Mouse (Mus musculus): ENCODE measurements at regions not wholly inside any gene's neighbourhood (a gene's known extent, or its start where the extent isn't known, plus 50 kb on each side); places are given as distances from the start of the nearest gene placed in this dataset.
A peak's percentile ranks its signal among the peaks of the same experiment; 100 is the strongest.

DNA sequence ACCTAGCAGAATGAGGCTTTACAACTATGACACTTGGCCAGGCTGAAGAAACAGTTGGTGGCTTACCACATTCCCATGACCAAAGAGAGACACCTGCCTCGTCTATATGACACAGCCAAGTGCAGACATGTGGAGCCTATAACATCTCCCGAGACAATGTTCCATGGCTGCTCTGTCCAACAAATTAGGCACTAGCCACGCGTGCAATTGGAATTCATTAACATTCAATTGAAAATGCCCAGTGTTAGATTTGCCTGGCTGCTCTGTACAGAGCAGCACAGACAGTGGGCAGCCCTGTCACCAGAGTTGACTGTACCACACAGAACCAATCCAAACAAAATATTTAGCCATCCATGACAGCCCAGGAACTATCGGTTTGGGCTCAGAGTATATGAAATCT lies 152.2 kb upstream of the Nckap5 start:
- no peaks in the 10 kb centered on the region for H3K9me3 ChIP-seq (replicated peaks)
- DNase-seq (ENCODE audit: low spot score): no peak
- no peak overlapping the region for H3K4me3 ChIP-seq
- no peak overlapping the region for H3K27ac ChIP-seq
- no peaks in the 10 kb centered on the region for H3K36me3 ChIP-seq
- H3K4me1 ChIP-seq: no peaks in the 10 kb centered on the region
- H3K27me3 ChIP-seq (ENCODE audit: low read depth, poor library complexity, severe bottlenecking): no peaks in the 10 kb centered on the region
- WGBS: 91% methylated on average over 5 of the region's 5 CpGs

DNA sequence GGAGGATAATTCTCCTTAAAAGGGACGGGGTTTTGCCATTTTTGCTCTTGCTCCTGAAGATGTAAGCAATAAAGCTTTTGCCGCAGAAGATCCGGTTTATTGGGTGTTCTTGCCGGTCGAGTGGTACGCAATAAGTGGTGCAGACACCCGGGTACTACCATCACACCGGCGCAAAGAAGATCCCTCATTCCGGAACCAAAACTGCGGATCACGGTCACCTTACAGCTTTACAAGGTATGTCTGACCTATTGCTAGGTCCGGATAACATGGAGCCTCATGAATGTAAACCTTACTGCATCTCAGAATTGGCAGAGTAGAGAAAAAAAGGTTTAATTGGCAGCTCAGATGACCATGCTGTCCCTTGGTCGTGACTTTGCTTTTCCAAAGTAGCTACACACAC lies 149.7 kb upstream of the Nckap5 start:
- DNase-seq (ENCODE audit: low spot score): no peak
- Histone ChIP-seq H3K36me3 (no peaks in the 10 kb centered on the region), H3K4me1 (no peaks in the 10 kb centered on the region), H3K9me3 (replicated peaks) (no peaks in the 10 kb centered on the region), H3K4me3 (no peak overlapping the region), H3K27ac (no peak overlapping the region), H3K27me3 (ENCODE audit: low read depth, poor library complexity, severe bottlenecking) (no peaks in the 10 kb centered on the region)
- 94% methylated on average over 14 of the region's 14 CpGs for WGBS

DNA sequence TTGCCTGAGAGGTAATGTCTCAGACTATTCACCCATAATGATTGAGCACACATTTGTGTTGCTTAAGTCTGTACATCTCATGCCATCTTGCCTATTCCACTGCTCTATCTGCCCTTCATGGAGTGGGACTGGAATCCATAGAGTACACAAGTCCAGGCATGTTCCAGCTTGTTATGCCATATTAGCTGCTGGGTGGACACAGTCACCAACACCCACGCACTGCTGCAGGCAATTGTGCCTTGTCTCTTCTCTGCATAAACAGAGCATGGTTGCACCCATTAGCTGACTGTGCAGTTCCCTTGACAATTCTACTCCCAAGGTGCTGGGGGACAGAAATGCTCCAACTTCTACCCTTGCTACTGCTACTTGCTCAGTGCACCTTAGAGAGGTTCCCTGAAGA lies 143.3 kb upstream of the Nckap5 start:
- H3K9me3 ChIP-seq (replicated peaks): no peaks in the 10 kb centered on the region
- H3K36me3 ChIP-seq: no peaks in the 10 kb centered on the region
- no peak overlapping the region for H3K27ac ChIP-seq
- 85% methylated on average over 1 of the region's 1 CpGs for WGBS
- H3K4me3 ChIP-seq: no peak overlapping the region
- no peak for DNase-seq (ENCODE audit: low spot score)
- H3K4me1 ChIP-seq: no peaks in the 10 kb centered on the region
- H3K27me3 ChIP-seq (ENCODE audit: low read depth, poor library complexity, severe bottlenecking): no peaks in the 10 kb centered on the region

DNA sequence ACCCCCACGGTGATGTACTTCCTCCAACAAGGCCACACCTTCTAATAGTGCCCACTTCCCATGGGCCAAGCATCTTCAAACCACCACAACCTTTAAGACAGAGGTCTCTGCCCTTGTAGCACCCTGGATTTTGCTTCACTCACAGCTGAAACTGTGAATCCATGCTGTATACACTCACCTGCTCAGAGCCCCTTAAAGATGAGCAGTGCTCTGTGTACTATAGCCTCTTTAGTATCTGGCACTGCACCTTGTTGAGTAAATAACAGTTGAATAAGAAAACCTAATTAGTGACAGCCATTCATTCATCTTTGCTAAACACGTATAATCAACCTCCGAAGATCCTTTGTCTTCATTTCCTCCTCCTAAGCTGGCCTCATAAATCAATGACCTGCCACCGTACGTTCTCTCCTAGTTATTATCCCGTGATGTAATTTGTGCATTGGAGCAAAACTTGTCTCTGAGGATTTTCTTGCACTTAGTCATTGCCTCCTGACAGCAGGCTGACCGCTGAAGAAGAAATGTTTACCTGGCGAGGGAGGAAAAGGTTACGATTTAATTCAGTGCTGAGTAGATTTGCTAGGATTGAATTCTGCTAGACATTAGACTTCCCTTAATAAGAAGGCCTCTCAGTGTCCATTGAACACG lies 141.3 kb upstream of the Nckap5 start:
- Histone ChIP-seq H3K4me1 (no peaks in the 10 kb centered on the region), H3K9me3 (replicated peaks) (no peaks in the 10 kb centered on the region), H3K36me3 (no peaks in the 10 kb centered on the region), H3K27ac (no peak overlapping the region), H3K4me3 (no peak overlapping the region), H3K27me3 (ENCODE audit: low read depth, poor library complexity, severe bottlenecking) (no peaks in the 10 kb centered on the region)
- WGBS: 79% methylated on average over 10 of the region's 10 CpGs
- DNase-seq (ENCODE audit: low spot score): no peak

DNA sequence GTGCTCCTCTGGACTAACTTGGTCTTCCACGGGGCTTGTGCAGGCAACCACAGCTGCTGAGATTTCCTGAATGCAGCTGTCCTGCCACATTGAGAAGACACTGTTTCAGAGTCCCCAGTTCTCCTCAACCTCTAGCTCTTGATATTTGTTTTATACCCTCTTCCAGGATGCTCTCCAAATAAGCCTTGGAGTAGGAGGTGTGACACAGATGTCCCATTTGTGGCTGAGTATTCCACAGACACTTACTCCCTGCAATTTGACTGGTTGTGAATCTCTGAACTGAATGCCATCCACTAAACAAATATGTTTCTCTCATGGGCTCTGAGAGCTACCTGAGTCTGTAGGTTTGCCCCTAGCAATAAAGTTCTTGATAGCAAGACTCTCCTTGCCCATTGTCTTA lies 140.5 kb upstream of the Nckap5 start:
- no peak for DNase-seq (ENCODE audit: low spot score)
- Histone ChIP-seq H3K4me3 (no peak overlapping the region), H3K9me3 (replicated peaks) (no peaks in the 10 kb centered on the region), H3K4me1 (no peaks in the 10 kb centered on the region), H3K27ac (no peak overlapping the region), H3K27me3 (ENCODE audit: low read depth, poor library complexity, severe bottlenecking) (no peaks in the 10 kb centered on the region), H3K36me3 (no peaks in the 10 kb centered on the region)
- 90% methylated on average over 1 of the region's 1 CpGs for WGBS

DNA sequence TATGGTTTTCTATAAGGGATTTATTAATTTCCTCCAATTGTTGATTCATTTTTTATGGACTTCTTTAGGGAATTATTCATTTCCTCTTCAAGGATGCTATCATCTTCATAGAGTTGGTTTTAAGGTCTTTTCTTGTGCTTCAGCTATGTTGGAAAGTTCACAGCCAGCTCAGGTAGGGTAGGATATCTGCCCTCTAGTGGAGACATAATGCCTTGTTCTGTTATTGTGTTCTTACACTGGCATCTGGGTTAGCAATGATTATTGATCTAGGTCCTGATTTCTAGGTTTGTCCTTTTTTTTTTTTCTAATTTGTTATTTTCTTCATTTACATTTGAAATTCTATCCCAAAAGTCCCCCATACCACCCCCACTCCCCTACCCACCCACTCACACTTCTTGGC lies 135.8 kb upstream of the Nckap5 start:
- Histone ChIP-seq H3K27me3 (ENCODE audit: low read depth, poor library complexity, severe bottlenecking) (no peaks in the 10 kb centered on the region), H3K4me3 (no peak overlapping the region), H3K36me3 (no peaks in the 10 kb centered on the region), H3K4me1 (no peaks in the 10 kb centered on the region), H3K9me3 (replicated peaks) (no peaks in the 10 kb centered on the region), H3K27ac (no peak overlapping the region)
- DNase-seq (ENCODE audit: low spot score): no peak

DNA sequence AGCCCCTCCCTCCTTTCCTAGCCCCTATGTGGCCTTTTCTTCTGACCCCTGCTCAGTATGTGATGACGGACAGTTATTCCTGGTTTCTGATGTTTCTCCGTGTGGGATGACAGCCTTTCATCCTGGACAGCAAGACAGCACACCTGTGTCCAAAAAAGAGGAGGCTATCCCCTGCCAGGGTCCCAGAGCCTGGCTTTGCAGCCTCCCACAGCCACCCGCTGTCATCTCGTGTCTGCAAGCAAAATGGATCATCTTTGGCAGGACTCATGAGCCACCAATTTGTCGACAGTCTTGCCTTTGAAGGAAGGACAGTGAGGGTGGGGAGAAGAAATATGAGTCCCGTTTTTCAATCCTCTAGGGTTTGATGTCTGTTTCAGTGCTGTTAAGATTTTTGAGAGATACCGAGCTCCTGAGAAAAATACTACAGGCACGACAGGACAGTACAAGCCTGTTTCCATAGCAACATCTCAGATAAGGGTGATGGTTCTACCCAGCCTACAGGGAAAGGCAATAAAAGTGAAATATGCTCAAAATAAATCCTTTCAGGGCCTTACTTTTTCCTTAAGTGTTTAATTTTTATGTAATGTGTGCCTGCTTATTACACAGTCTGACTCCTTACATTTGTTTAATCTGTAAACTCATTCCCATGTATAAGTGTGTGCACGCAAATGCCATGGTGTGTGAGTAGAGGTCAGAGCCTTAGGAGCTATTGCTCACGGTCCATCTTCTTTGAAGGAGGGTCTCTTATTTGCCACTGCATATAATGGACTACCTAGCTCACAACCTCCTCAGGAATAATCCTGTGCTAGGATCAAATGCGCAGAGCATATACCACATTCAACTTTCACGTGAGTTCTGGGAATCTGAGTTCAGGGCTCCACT lies 125.5 kb upstream of the Nckap5 start:
- WGBS: 72% methylated on average over 12 of the region's 12 CpGs
- no peak overlapping the region for H3K4me3 ChIP-seq
- H3K36me3 ChIP-seq: no peaks in the 10 kb centered on the region
- no peak overlapping the region for H3K27ac ChIP-seq
- H3K4me1 ChIP-seq: no peaks in the 10 kb centered on the region
- H3K9me3 ChIP-seq (replicated peaks): no peaks in the 10 kb centered on the region
- no peak for DNase-seq (ENCODE audit: low spot score)
- no peaks in the 10 kb centered on the region for H3K27me3 ChIP-seq (ENCODE audit: low read depth, poor library complexity, severe bottlenecking)

DNA sequence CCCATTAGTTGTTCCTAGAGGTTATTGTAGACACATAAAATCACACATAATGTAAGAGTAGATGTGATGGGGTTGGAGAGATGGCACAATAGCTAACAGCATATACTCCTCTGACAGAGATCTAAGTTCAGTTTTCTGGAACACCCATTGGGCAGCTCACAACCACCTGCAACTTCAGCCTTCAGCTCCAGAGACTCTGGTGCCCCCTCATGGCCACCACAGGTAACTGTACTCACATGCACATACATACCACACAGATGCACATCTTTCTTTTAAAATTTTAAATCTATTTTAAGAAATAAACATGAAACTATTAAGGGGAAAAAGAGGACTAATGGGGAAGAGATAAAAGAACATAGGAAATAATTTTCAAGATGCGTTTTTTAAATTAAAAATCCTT lies 117.3 kb upstream of the Nckap5 start:
- no peaks in the 10 kb centered on the region for H3K36me3 ChIP-seq
- no peaks in the 10 kb centered on the region for H3K27me3 ChIP-seq (ENCODE audit: low read depth, poor library complexity, severe bottlenecking)
- DNase-seq (ENCODE audit: low spot score): no peak
- H3K27ac ChIP-seq: no peak overlapping the region
- H3K9me3 ChIP-seq (replicated peaks): no peaks in the 10 kb centered on the region
- H3K4me3 ChIP-seq: no peak overlapping the region
- H3K4me1 ChIP-seq: no peaks in the 10 kb centered on the region
- WGBS: 91% methylated on average over 1 of the region's 1 CpGs

DNA sequence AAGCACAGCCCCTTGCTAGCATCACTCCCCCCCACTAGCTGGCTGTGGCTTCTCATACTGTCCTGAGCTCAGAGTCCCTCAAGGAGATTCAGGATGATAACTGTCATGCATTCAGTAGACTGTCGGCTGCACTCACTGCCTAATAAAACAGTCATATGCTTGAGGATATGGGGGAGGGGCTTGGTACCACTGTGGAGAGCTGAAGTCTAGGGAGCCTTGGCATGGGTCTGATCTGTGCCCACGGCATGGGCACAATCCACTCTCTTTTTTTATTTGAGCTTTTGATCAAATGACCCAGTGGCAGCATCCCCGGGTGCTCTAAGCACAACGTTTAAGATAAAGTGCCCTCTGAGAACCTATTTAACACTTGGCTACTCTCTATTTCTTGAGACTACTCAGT lies 102.1 kb upstream of the Nckap5 start:
- H3K27ac ChIP-seq: no peak overlapping the region
- WGBS: 67% methylated on average over 4 of the region's 4 CpGs
- peaks cover 24% of the 10 kb centered on the region for H3K4me1 ChIP-seq
- no peaks in the 10 kb centered on the region for H3K9me3 ChIP-seq (replicated peaks)
- H3K27me3 ChIP-seq (ENCODE audit: low read depth, poor library complexity, severe bottlenecking): no peaks in the 10 kb centered on the region
- no peaks in the 10 kb centered on the region for H3K36me3 ChIP-seq
- no peak overlapping the region for H3K4me3 ChIP-seq
- DNase-seq (ENCODE audit: low spot score): peak; percentile 27

DNA sequence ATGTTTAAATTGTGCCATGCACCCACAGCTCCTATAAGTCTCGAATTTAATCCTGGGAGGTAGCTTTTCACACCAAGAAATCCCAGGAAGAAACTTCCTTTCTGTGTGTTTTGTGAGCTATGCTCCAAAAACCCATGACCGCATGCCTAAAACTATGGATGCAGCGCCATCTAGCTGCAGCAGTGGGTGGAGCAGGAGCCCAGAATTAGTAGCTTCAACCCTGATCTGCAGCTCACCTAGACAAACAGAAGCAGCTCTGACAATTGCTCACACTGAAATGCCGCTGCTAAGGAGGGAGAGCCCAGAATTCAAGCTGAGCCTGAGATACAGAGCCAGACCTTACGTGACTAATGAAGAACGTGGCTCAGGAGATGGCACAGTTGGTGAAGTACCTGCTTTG lies 101.2 kb upstream of the Nckap5 start:
- WGBS: 5% methylated on average over 6 of the region's 6 CpGs

DNA sequence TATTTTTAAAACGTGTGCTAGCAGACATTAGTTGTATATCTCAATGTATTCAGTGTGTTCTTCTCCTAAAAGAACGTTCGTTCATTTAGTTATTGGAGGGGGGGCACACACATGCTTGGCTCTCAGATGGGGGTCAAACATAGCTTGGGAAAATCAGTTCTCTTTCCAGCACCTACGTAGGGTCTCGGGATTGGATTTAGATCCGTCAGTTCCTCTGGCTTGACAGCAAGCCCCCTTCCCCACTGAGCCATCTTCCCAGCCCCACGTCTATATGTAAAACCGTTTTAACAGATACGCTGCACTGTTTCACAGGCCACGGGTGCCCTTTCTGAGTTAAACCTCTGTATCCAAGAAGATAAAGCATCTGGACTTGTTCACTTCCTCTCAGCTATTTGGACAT lies 100.5 kb upstream of the Nckap5 start:
- Histone ChIP-seq H3K27ac (no peak overlapping the region), H3K36me3 (no peaks in the 10 kb centered on the region), H3K9me3 (replicated peaks) (no peaks in the 10 kb centered on the region), H3K4me1 (peaks cover 24% of the 10 kb centered on the region), H3K27me3 (ENCODE audit: low read depth, poor library complexity, severe bottlenecking) (no peaks in the 10 kb centered on the region), H3K4me3 (no peak overlapping the region)
- DNase-seq (ENCODE audit: low spot score): peak; percentile 24
- 90% methylated on average over 10 of the region's 10 CpGs for whole genome bisulfite sequencing

More for the DNA sequence above, 101.2 kb upstream of the Nckap5 start:
- Histone ChIP-seq H3K4me1 (peaks cover 24% of the 10 kb centered on the region), H3K9me3 (replicated peaks) (no peaks in the 10 kb centered on the region), H3K27me3 (ENCODE audit: low read depth, poor library complexity, severe bottlenecking) (no peaks in the 10 kb centered on the region), H3K27ac (no peak overlapping the region), H3K36me3 (no peaks in the 10 kb centered on the region), H3K4me3 (no peak overlapping the region)
- DNase-seq (ENCODE audit: low spot score): peak; percentile 87

DNA sequence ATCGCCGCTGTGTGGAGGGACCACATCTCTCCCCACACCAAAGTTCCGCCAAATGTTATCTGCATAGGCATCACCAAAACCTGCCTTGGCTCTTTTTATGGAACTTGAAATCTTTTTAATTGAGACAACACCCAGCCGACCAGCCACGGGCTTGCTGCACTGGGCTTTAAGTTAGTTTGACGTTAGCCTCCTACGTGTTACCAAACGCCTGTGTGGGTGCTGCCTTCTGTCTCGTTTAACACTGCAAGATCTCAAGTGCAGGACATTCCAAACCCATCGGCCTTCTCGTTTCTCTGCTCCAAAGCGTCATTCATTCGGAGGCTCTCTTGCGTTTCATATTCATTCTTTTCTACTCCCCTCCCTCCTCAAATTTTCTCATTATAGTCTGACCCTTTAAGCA lies 100.0 kb upstream of the Nckap5 start:
- Histone ChIP-seq H3K36me3 (no peaks in the 10 kb centered on the region), H3K4me3 (no peak overlapping the region), H3K4me1 (peaks cover 24% of the 10 kb centered on the region), H3K27ac (no peak overlapping the region), H3K27me3 (ENCODE audit: low read depth, poor library complexity, severe bottlenecking) (no peaks in the 10 kb centered on the region), H3K9me3 (replicated peaks) (no peaks in the 10 kb centered on the region)
- DNase-seq (ENCODE audit: low spot score): no peak
- WGBS: 89% methylated on average over 14 of the region's 14 CpGs

DNA sequence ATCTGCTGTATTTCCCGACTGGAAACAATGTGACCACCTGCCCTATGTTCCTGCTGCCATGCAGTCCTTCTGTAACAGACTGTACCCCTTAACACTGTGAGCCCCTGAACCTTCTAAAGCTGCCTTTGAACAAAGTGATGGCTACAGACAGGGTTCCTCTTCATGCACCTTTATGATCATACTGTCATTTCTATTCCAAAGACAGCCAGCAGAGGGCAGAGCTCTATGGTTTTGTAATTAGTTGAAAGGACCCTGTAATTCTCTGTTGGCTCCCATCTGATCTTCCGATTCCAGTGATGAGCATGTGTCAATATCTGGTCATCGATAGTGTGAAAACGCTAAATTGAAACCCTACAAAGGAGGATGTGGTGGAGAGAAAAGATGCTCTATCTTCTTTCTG lies 99.1 kb upstream of the Nckap5 start:
- Histone ChIP-seq H3K27ac (no peak overlapping the region), H3K27me3 (ENCODE audit: low read depth, poor library complexity, severe bottlenecking) (no peaks in the 10 kb centered on the region), H3K4me3 (no peak overlapping the region), H3K36me3 (no peaks in the 10 kb centered on the region), H3K9me3 (replicated peaks) (no peaks in the 10 kb centered on the region), H3K4me1 (peaks cover 24% of the 10 kb centered on the region)
- WGBS: 73% methylated on average over 4 of the region's 4 CpGs
- DNase-seq (ENCODE audit: low spot score): no peak

Measured in limb, embryonic 10.5 days (tissue).